Mouse (Mus musculus) megakaryocyte, embryonic 14.5 days (primary cell): ENCODE measurements around the gene Snx29.

ENCODE experiments used
- FLI1 ChIP-seq: IDR thresholded peaks from 2 replicates; pipeline ENCODE4 v1.6.1; 2012; ENCODE audit warnings: low read length, inconsistent platforms, mixed read lengths
- GATA1 ChIP-seq: IDR thresholded peaks from 3 replicates; pipeline ENCODE4 v1.6.1; 2012; ENCODE audit warnings: mixed read lengths, low read length, inconsistent platforms, borderline replicate concordance

- TF ChIP-seq FLI1 (no peak), GATA1 (no peak)
Measured at GRCm38 (mm10) chr16:11632205-11632747, 309.6 kb downstream of the Snx29 start.
